Mouse (Mus musculus) myocyte (in vitro differentiated cells): Measurements from ENCODE around the gene Nmt2.

Source experiments
- MAX ChIP-seq: IDR thresholded peaks from one replicate; pipeline ENCODE4 v1.6.1; 2011; ENCODE audit warnings: low read depth, mild to moderate bottlenecking, control low read depth
- MYOG ChIP-seq, 3 experiments: IDR thresholded peaks; one replicate each; pipeline ENCODE4 v1.6.1; 2011; ENCODE audit warnings: control low read depth in 2 of 3, low read depth in 2 of 3, mild to moderate bottlenecking in 2 of 3; ENCODE audit not compliant: insufficient read length in 2 of 3, control insufficient read depth in 1 of 3, insufficient read depth in 1 of 3
- POLR2A ChIP-seq: IDR thresholded peaks from one replicate; pipeline ENCODE4 v1.6.1; 2011; ENCODE audit warnings: low read depth, mild to moderate bottlenecking, control low read depth, moderate library complexity; ENCODE audit not compliant: insufficient read length
- POLR2AphosphoS2 ChIP-seq: IDR thresholded peaks from one replicate; pipeline ENCODE4 v1.6.1; 2011; ENCODE audit warnings: low read depth, control low read depth; ENCODE audit not compliant: insufficient read length
- TCF3 ChIP-seq: IDR thresholded peaks from one replicate; pipeline ENCODE4 v1.6.1; 2011; ENCODE audit warnings: low read depth, control low read depth; ENCODE audit not compliant: insufficient read length
- USF1 ChIP-seq: IDR thresholded peaks from one replicate; pipeline ENCODE4 v1.6.1; 2011; ENCODE audit warnings: low read depth, mild to moderate bottlenecking, control low read depth, moderate library complexity

- TF ChIP-seq MYOG (IDR thresholded peaks at IDR 0.05; ENCODE audit: control insufficient read depth in 1 of 3, insufficient read depth in 1 of 3, insufficient read length in 2 of 3, low read depth in 2 of 3) (peak in 2 of 3 experiments; percentile 13 to 33), POLR2AphosphoS2 (peak; percentile 95), POLR2A (peak; percentile 93), USF1 (peak; percentile 93), TCF3 (peak; percentile 2), MAX (peak; percentile 73)
Observed at GRCm38 (mm10) chr2:3332484-3333242, 48.7 kb downstream of the Nmt2 start, which contains the start of gene Rpp38.
